ENCODE assay signal across 9 mouse cellular contexts in genomic region chr11:116641168-116641567, GRCm38 (mm10). TPM values are rescaled to one million over a fixed set of nuclear protein-coding genes. Genes with fewer than 3 reads are reported as not detected.
DNase-seq lines count a peak whose midpoint lies in the region; ATAC-seq and TF ChIP-seq lines count a peak whose summit lies in the region.
"Had no signal": no experiment of that assay in that cellular context is flagged by ENCODE, and none has a peak within 500 bp of the region (broad histone marks: within the 10 kb centered on the region; RNA-seq: fewer than 3 reads in every experiment).

No protein-coding gene starts in this region.

- TF ChIP-seq CTCF in cerebellum, adult 2 months (IDR thresholded peaks at IDR 0.05; ENCODE audit: borderline replicate concordance, insufficient read depth, low read depth, low read length), result peak; percentile 43; the same call in 1 of the 2 replicates
- TF ChIP-seq CTCF in kidney, postnatal 0 days (IDR thresholded peaks at IDR 0.05; ENCODE audit: low read depth), result peak; percentile 61
- TF ChIP-seq CTCF in E14TG2a.4 (conservative IDR thresholded peaks at IDR 0.05; ENCODE audit: low read length), result peak; percentile 96
- TF ChIP-seq CTCF in lung, postnatal 0 days (IDR thresholded peaks at IDR 0.05), result peak; percentile 73

- H3K4me2 ChIP-seq in kidney, postnatal 0 days (ENCODE audit: low read length), result no peak overlapping the region
- no peak overlapping the region for H3K4me2 ChIP-seq in lung, postnatal 0 days (replicated peaks; ENCODE audit: low read depth, low read length)

- H3K27me3 ChIP-seq in cerebellum, adult 2 months (ENCODE audit: control insufficient read depth, insufficient read depth, low read length), result no peaks in the 10 kb centered on the region
- no peaks in the 10 kb centered on the region for H3K27me3 ChIP-seq in kidney, postnatal 0 days (ENCODE audit: insufficient read depth, low read length)
- H3K27me3 ChIP-seq in E14TG2a.4 (ENCODE audit: insufficient read depth, low read length), result peaks cover 27% of the 10 kb centered on the region; the same call in 1 of the 2 replicates
- no peaks in the 10 kb centered on the region for H3K27me3 ChIP-seq in lung, postnatal 0 days (replicated peaks; ENCODE audit: insufficient read depth, low read length)

- DNase-seq in cerebellum, adult 2 months, result peak; percentile 8 to 39
- DNase-seq in cerebellum, adult 11 months, result no peak
- no peak for DNase-seq in kidney, postnatal 0 days (ENCODE audit: low spot score)
- no peak for DNase-seq in kidney, postnatal 14 days
- peak; percentile 57 for DNase-seq in lung, postnatal 0 days (ENCODE audit: low spot score)
- no peak for DNase-seq in layer of hippocampus, adult 9-10 months (ENCODE audit: low spot score)

- no peak overlapping the region for H3K27ac ChIP-seq in cerebellum, adult 2 months (ENCODE audit: insufficient read depth, low read length)
- no peak overlapping the region for H3K27ac ChIP-seq in kidney, postnatal 0 days
- no peak overlapping the region for H3K27ac ChIP-seq in lung, postnatal 0 days (ENCODE audit: low read length)
- H3K27ac ChIP-seq: macrophage had no signal

- WGBS in cerebellum, adult 2 months, result 69% methylated on average over 5 of the region's 5 CpGs
- WGBS in kidney, postnatal 0 days, result 43% methylated on average over 5 of the region's 5 CpGs
- WGBS in lung, postnatal 0 days, result 54% methylated on average over 5 of the region's 5 CpGs

- TF ChIP-seq POLR2A in cerebellum, adult 2 months (IDR thresholded peaks at IDR 0.05; ENCODE audit: borderline replicate concordance, insufficient read depth, low read length), result no peak

- H3K36me3 ChIP-seq in kidney, postnatal 0 days (ENCODE audit: insufficient read depth, low read length), result no peaks in the 10 kb centered on the region
- H3K36me3 ChIP-seq in E14TG2a.4 (ENCODE audit: insufficient read depth, low read length), result no peaks in the 10 kb centered on the region
- no peaks in the 10 kb centered on the region for H3K36me3 ChIP-seq in lung, postnatal 0 days (ENCODE audit: insufficient read depth, low read length)

- no peak overlapping the region for H3K4me3 ChIP-seq in cerebellum, adult 2 months (replicated peaks; ENCODE audit: insufficient read depth, low read depth, low read length)
- H3K4me3 ChIP-seq in kidney, postnatal 0 days (replicated peaks; ENCODE audit: low read depth, low read length), result no peak overlapping the region
- H3K4me3 ChIP-seq in E14TG2a.4 (replicated peaks; ENCODE audit: low read length), result no peak overlapping the region
- no peak overlapping the region for H3K4me3 ChIP-seq in lung, postnatal 0 days (ENCODE audit: low read depth, low read length)

- ATAC-seq in kidney, postnatal 0 days (replicated peaks; ENCODE audit: low FRiP score, low read depth), result no peak
- no peak for ATAC-seq in lung, postnatal 0 days
- no peak for ATAC-seq in activated CD4-positive, CD25-positive, alpha-beta regulatory T cell, adult 4 months

- no peak overlapping the region for H3K9ac ChIP-seq in kidney, postnatal 0 days (ENCODE audit: low read depth, low read length)
- no peak overlapping the region for H3K9ac ChIP-seq in lung, postnatal 0 days (replicated peaks; ENCODE audit: low read depth)

- peaks cover 14% of the 10 kb centered on the region for H3K4me1 ChIP-seq in cerebellum, adult 2 months (ENCODE audit: control insufficient read depth, insufficient read depth, low read length)
- H3K4me1 ChIP-seq in kidney, postnatal 0 days (replicated peaks; ENCODE audit: insufficient read depth, low read length), result peaks cover 3% of the 10 kb centered on the region; the same call in 1 of the 2 replicates
- H3K4me1 ChIP-seq in E14TG2a.4 (replicated peaks; ENCODE audit: low read depth, low read length), result peaks cover 33% of the 10 kb centered on the region
- H3K4me1 ChIP-seq in lung, postnatal 0 days (ENCODE audit: insufficient read depth, low read depth, low read length), result peaks cover 5% of the 10 kb centered on the region; the same call in 1 of the 2 replicates

- no peak for TF ChIP-seq EP300 in lung, postnatal 0 days (IDR thresholded peaks at IDR 0.05)

- H3K9me3 ChIP-seq in kidney, postnatal 0 days (replicated peaks; ENCODE audit: low read length), result no peaks in the 10 kb centered on the region
- no peaks in the 10 kb centered on the region for H3K9me3 ChIP-seq in E14TG2a.4 (ENCODE audit: low read length)
- H3K9me3 ChIP-seq in lung, postnatal 0 days (ENCODE audit: low read length), result no peaks in the 10 kb centered on the region

RNA-seq across cellular contexts. Expression of gene Prcd, which starts 12.2 kb away (rescaled TPM):
- 13.7 and 14.2 TPM in 2 replicates for polyA plus RNA-seq in cerebellum, adult 2 months (2012; rRNA removed)
- 1.3 and 1.4 TPM in 2 replicates for polyA plus RNA-seq in kidney, postnatal 0 days (2015; fragmentation: Nextera tagmentation; extraction: Ambion mirVana)
- polyA plus RNA-seq in lung, postnatal 0 days (2015; fragmentation: Nextera tagmentation; extraction: Ambion mirVana), result 10.9 and 16.4 TPM in 2 replicates
- not detected for polyA plus RNA-seq in activated CD4-positive, CD25-positive, alpha-beta regulatory T cell, adult 4 months (2017; shearing (Covaris generic))
- polyA plus RNA-seq: macrophage had no signal

RNA-seq across cellular contexts. Expression of gene Cygb, which starts 12.9 kb away (rescaled TPM):
- polyA plus RNA-seq in cerebellum, adult 2 months (2012; rRNA removed), result 105 and 113 TPM in 2 replicates
- polyA plus RNA-seq in kidney, postnatal 0 days (2015; fragmentation: Nextera tagmentation; extraction: Ambion mirVana), result 35.2 and 37.5 TPM in 2 replicates
- polyA plus RNA-seq in lung, postnatal 0 days (2015; fragmentation: Nextera tagmentation; extraction: Ambion mirVana), result 27.3 and 32.0 TPM in 2 replicates
- polyA plus RNA-seq in activated CD4-positive, CD25-positive, alpha-beta regulatory T cell, adult 4 months (2017; shearing (Covaris generic)), result not detected
- polyA plus RNA-seq: macrophage had no signal

RNA-seq across cellular contexts. Expression of gene Rhbdf2, which starts 14.3 kb away (rescaled TPM):
- 1.9 and 2.2 TPM in 2 replicates for polyA plus RNA-seq in cerebellum, adult 2 months (2012; rRNA removed)
- 8.8 and 9.0 TPM in 2 replicates for polyA plus RNA-seq in kidney, postnatal 0 days (2015; fragmentation: Nextera tagmentation; extraction: Ambion mirVana)
- polyA plus RNA-seq in lung, postnatal 0 days (2015; fragmentation: Nextera tagmentation; extraction: Ambion mirVana), result 23.5 and 27.9 TPM in 2 replicates
- 1 to 10 TPM; 4.9 to 5.0 TPM for polyA plus RNA-seq in activated CD4-positive, CD25-positive, alpha-beta regulatory T cell, adult 4 months (2017; shearing (Covaris generic))

RNA-seq across cellular contexts. Expression of gene Aanat, which starts 54.9 kb away (rescaled TPM):
- 1.2 and 1.3 TPM in 2 replicates for polyA plus RNA-seq in cerebellum, adult 2 months (2012; rRNA removed)
- not detected in 2 replicates for polyA plus RNA-seq in kidney, postnatal 0 days (2015; fragmentation: Nextera tagmentation; extraction: Ambion mirVana)
- polyA plus RNA-seq in lung, postnatal 0 days (2015; fragmentation: Nextera tagmentation; extraction: Ambion mirVana), result 0.26 TPM in 1 of 2 replicates, not detected in the other
- not detected for polyA plus RNA-seq in activated CD4-positive, CD25-positive, alpha-beta regulatory T cell, adult 4 months (2017; shearing (Covaris generic))
- polyA plus RNA-seq: macrophage had no signal

RNA-seq across cellular contexts. Expression of gene Ube2o, which starts 59.9 kb away (rescaled TPM):
- 81.9 and 88.2 TPM in 2 replicates for polyA plus RNA-seq in cerebellum, adult 2 months (2012; rRNA removed)
- 8.6 and 8.9 TPM in 2 replicates for polyA plus RNA-seq in kidney, postnatal 0 days (2015; fragmentation: Nextera tagmentation; extraction: Ambion mirVana)
- 9.1 and 9.8 TPM in 2 replicates for polyA plus RNA-seq in lung, postnatal 0 days (2015; fragmentation: Nextera tagmentation; extraction: Ambion mirVana)
- 1 to 10 TPM; 2.2 TPM for polyA plus RNA-seq in activated CD4-positive, CD25-positive, alpha-beta regulatory T cell, adult 4 months (2017; shearing (Covaris generic))

Comparison
In these comparisons a context has a peak if more than half of its experiments do, and no peak if none do; other contexts are left out.
1. DNase-seq: peak in cerebellum, adult 2 months (2 of 2) and lung, postnatal 0 days (single experiment); none in cerebellum, adult 11 months (single experiment), kidney, postnatal 0 days (single experiment), kidney, postnatal 14 days (single experiment) and layer of hippocampus, adult 9-10 months (single experiment).
2. CTCF ChIP-seq: peak in every context shown above with its lines; median percentile 96 in E14TG2a.4; 73 in lung, postnatal 0 days; 61 in kidney, postnatal 0 days; 43 in cerebellum, adult 2 months.
3. RNA of gene Cygb, which starts 12.9 kb away (polyA plus RNA-seq): 105 to 113 TPM in cerebellum, adult 2 months, 35.2 to 37.5 TPM in kidney, postnatal 0 days and 27.3 to 32.0 TPM in lung, postnatal 0 days; not detected in activated CD4-positive, CD25-positive, alpha-beta regulatory T cell, adult 4 months; every median in the first group is over 10 times any median in the second.